Mouse (Mus musculus) erythroblast, embryonic 14.5 days (primary cell): ENCODE measurements around the gene Efr3b.

Source experiments
- GATA1 ChIP-seq: IDR thresholded peaks from 2 replicates; pipeline ENCODE4 v1.6.1; 2012; ENCODE audit warnings: low read length, inconsistent platforms, mixed read lengths
- TAL1 ChIP-seq: IDR thresholded peaks from 3 replicates; pipeline ENCODE4 v1.6.1; 2012; ENCODE audit warnings: low read length, inconsistent platforms, mixed read lengths

- TF ChIP-seq GATA1 (no peak), TAL1 (no peak)
Observed at GRCm38 (mm10) chr12:4075407-4075806, 36.7 kb upstream of the Efr3b start.
